Mouse (Mus musculus) cerebellum, adult 8-10 months (tissue): Measurements from ENCODE around the gene Bptf.
"Not testable (repeated sequence)": the region's sequence is repeated elsewhere in the genome, so short reads cannot be mapped to it uniquely, and the experiment has no call there.

Experiments
- DNase-seq: peaks from one replicate; pipeline ENCODE4 v3.0.0; 2022

Gene Bptf

DNA sequence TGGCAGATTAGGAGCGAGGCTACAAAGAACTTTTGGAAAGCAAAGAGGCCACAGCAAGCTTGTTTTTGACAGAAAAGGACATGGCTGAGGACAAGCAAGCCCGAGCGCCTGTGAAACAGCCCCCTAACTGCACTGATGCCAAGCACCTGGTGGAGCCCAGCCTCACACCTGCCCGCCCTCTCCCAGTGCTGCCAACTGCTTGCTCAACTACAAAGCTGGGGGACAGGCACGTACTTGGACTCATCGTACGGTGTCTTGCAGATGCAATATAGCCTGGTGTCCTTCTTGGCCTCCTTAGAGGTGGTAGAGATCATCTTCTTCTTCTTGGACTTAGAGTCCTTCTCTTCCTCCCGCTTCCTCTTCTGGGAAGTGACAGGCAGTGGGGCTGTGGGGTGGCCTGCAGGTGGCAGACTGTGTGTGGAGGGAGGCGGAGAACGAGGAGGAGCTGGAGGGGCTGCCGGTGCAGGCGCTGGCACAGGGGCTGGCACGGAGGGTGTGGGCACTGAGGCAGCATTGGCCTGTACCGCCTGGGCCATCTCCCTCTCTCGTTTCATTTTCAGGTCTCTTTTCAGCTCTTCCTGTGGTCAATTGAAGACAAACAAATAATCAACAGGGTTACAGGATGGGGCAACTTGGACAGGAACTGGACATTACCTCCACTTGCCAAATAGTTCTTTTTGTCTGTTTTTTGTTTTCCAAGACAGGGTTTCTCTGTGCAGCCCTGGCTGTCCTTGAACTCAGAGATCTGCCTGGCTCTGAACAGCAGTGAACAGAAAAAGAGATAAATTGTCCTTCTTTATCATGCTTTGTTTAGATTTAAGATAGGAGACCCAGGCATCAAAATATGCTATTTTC is 84.9 kb downstream of the Bptf start:
- DNase-seq, result no peak

DNA sequence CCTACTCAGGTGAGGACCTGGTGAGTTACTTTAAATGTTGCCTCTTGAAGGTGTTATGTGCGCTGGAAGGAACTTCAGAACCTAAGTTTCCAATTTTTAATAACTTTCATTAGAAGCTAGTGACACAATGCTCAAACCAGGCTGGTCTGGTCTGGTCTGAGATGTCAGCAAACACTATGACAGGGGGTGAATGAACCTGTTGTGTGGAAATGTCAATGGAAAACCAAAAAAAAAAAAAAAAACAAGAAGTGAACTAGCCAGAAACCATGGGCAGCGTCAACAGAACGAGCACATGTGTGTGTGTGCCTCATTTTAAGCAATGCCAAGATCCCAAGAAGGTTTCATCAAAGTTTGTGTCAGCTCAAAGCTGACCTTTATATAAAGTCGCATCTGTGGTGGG is 86.4 kb downstream of the Bptf start:
- no peak for DNase-seq

DNA sequence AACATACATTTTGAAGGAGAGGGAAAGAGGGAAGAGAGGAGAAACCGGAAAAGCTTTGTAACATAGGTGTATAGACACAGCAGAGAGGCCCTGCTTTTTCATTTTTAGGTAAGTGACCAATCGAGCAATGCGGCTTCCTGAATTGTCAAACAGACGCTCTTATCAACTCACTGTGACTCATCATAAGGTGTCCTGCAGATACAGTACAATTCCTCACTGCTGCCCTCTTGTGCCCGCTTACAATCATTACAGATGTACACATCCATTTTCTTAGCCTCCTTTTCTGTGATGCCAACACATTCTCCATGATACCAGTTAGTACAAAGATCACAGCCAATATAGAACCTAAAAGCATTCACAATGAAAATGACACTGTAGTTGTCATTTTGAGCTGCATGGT is 87.6 kb downstream of the Bptf start:
- peak; percentile 79 for DNase-seq

DNA sequence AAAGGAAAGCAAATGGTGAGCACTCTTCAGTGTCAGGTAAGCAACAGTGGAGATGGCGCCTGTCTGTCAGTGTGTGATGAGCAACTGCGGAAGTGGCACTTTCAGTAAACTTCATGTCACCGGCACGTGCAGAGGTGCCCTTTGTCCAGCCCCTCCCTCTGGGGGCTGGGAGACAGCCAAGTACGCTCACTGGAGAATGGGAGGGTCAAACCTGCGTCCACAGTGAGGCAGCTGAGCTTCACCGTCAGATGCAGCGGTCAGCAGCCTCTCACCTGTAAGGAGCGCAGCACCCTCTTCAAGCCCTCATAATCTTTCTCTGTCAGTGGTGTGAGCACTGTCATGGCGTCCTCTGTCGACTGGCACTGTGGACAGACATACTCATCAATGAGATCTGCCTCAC is 88.6 kb downstream of the Bptf start:
- DNase-seq, result no peak

DNA sequence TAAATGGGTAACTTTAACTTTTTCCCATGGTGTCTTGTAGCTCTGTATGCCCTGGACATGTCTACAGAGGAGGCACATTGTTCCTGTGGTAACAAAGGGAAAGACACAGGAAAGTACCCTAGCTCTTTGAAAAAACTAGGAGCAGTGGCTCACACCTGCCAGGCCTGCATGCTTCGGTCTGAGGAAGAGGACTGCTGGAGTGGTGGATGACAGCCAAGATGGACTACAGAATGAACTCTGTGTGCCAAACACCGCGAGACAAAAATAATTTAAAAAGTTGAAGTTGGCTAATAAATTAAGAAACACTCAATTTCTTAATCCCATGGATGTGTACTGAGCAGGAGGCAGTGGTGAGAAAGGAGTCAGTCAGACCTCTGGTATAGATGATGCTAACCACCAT is 90.5 kb downstream of the Bptf start:
- no peak for DNase-seq

DNA sequence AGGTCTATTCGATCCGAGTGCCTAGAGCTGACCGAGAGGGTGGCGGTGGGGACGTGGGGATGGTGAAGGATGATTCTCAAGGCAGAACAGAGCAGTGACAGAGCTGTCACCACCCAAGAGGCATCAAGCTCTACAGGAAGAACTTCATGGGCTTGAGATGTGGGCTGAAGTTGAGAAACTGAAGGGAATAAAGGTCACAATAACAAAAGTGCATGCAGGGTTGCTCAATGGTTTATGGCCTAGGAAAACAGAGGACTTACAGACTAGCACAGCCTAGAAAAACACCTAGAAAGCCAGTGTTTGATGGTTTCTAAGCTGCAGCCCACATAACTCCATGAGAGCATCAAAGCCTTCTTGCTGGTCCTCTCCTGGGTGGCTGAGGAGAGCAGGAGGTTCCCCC is 92.5 kb downstream of the Bptf start:
- DNase-seq, result no peak

DNA sequence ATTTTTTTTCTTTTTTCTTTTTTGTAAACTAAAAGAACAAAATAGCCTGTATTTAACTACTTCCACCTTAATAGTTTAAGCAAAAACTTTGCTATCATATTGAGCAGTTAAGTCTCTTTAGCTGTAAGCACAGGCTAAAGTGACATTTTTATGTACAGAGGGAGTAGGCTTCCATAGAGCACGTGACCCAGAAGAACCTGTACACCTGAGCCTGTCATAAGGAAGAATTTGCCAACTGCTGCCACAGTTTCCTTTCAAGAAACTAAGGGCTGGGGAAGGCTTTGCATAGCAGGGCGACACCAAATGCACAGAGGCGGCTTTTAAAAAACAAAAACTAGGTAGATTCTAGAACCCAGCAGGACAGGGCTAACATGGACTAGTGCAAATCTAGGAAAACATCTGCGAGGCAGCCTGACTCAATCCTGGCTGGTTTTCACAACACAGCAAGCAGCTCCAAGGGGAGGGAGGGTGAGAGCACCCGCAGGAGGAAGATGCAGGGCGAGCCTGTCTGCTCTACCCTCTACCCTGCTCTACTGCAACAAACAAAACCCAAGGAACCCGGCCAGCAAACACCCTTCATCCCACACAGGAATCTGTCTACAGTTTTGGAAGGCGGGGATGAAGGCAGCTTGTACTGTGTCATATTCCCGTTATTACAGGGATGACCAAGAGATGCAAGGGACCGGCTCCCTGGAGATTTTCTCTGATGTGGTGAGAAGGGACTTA is 97.7 kb downstream of the Bptf start:
- no peak for DNase-seq

DNA sequence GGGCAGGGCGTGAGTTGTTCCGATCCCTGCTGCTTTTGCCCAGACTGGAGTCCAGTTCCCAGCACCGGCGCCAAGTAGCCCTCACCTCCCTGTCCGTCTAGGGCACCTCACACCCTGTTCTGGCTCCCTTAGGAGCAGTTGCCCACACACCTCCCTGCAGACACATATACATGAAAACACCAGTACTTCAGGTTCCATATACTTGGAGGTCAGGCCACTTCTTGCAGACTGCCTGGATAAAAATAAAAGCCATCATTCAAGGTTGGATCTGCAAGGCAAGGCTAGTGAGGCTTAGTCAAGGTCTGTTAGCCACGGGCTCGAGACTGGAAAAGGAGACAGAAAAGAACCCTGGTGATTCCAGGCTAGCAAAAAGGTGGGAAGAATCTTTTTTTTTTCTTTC is 100.3 kb downstream of the Bptf start:
- no peak for DNase-seq

DNA sequence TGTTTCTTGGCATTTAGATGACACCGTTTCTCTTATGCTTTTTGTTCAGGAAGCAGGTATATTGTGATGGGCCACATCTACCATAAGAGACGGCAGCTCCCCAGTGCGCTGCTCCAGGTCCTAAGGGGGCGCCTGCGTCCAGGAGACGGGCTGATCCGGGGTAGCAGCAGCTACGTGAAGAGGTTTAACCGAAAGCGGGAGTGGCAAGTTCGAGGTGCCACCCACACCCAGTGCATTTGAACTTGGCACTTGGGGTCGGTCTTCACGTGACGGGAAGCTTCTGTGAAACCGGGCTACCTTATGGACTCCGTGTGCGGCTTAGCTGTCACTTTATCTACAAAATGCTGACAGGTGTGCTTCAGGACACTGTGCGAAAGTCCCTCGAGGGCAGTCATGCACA is 102.4 kb downstream of the Bptf start:
- DNase-seq, result no peak

DNA sequence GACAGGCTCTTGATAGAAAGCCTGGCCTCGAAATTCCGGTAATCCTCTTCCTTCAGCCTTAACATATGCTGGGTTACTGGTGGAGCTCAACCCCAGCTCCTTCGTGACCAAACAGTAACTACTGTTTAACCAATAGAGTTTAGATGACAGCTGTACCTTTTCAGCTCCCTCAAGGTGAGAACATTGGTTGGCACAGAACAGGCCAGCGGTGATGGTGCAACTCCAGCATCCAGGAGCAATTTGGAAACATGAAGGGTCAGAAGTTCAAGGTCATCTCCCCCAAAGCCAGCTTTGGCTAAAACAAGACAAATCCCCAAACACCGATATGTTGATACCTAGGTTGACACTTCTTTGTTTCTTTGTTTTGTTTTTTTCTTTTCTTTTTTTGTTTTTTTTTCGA is 103.2 kb downstream of the Bptf start:
- DNase-seq, result no peak

DNA sequence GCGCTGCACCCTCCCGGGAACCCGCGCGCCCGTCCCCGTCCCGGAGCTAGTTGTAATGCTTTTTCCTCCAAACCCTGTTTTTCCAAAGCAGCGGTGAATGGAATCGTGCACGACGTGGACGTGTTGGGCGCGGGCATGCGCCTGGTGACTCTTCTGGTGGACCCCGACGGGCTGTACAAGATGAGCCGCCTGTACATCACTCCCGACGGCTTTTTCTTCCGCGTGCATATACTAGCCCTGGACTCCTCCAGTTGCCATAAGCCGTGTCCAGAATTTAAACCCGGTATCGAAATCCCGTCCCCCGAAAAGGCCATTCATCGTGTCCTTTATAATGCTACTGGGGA is 103.7 kb downstream of the Bptf start:
- no peak for DNase-seq

DNA sequence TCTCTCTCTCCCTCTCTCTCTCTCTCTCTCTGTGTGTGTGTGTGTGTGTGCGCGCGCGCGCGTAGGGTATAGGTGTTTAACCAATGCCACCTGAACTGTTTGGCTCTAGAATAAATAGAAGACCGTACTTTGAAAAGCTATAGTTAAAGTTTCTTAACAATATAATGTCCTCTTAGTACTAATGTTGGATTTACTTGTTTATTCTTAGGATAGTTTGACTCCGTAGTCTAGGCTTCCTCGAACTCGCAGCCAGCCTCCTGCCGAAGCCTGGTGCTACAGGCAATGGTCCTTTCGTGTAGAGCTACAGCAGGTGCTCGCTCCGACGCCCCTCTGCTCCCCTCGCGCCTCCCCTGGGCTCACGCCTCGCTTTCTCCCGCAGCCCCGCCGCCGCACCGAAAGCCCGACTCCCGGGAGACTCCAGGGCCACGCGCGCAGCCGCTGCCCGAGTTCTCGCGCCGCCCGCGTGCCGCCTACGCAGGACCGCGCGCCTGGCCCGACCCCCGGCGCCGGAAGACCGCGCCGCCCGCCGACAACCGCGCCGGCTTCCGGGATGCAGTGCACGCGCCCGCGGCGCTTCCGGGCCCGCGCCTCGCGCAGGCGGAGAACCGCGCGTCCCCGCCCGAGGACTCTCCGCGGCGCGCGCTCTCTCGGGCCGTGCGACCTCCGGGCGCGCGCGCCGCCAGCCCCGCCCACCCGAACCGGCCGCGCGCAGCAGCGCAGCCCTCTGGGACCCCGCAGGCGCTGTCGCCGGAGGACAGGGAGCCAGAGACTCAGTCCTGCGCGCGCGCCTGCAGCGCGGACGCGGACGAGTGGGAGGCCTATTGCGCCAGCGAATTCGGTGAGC is 104.3 kb downstream of the Bptf start:
- peak; percentile 85 for DNase-seq

DNA sequence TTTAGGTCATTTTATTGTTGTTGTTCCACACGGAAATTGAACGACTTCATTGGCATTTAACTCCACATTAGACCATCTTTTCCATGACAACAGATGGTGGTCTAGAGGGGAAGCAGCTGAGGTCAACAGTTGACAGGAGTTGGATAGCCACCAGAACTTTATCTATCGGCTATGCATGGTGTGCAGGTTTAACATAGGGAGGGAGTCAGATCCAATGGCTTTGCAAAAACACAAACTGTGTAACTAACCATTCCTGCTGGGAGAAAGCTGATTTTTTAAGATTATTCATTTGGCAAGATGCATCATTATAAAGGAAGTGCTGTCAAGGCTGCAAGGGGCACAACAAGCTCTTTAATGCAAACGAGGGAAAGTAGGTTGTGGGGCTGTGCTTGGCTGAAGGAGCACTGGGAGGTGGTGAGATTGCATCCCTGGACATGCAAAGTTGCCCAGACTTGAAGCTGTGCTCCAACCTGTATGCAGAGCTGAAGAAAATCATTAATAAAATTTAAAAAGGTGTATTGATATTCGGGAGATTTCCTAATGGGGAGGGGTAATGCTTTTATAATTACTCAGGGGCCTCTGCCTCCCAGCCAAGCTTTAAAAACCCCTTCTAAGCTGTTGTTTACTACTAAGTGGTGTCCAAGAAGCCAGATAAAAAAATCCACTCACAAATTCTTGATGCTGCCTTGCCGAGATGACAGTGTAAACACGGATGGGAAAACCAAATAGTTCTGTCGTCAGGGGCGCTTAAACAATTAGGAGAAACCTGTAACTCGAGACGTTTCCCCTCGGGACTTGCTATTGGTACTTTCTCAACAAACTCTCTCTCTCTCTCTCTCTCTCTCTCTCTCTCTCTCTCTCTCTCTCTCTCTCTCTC is 105.1 kb downstream of the Bptf start:
- no peak for DNase-seq

DNA sequence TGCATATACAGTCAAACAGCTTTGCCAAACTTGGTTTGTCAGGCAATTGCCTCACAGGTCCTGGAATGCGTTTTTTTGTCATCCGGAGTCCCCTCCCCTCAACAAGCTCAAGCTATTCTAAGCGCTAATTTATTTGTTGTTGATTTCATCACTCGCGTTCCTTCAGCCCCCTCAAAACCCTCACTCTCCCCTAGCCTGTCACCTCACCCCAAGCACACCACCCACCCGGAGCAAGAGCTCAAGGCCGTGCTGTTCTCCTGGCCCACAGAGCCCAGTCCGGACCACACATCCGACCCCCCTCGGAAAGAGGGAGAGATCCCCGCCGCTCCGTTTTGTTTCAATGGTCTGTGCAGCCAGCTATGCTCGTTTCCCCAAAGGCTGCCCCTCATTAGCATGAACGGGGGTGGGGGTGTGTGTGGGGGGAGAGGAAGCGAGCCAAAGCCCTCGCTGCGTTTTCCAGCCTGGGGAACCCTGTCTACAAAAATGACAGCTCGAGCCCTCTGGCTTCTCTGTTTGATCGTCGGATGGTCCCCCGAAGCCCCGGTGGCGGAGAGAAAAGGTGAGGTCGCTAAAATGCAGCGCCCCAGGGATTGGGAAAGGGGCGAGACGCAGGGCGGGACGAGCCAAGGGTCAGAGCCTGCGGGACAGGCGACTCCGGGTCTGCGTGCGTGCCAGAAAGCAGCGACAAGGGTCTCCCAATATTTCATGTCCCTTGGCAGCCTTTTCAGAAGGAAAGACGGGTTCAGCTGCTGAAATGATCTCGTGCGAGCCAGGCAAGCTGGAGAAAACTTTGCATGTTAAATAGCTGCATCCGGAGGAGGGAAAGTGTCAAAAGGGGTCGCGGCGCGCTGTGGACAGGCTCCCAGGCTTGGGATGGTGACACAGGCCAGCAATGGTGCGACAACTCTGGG is 106.3 kb downstream of the Bptf start, which contains the start of gene 1810010H24Rik:
Gene 1810010H24Rik, plus strand, starts transcription at position 271 of the 911 bp plus-strand sequence.
- peak; percentile 50 for DNase-seq

DNA sequence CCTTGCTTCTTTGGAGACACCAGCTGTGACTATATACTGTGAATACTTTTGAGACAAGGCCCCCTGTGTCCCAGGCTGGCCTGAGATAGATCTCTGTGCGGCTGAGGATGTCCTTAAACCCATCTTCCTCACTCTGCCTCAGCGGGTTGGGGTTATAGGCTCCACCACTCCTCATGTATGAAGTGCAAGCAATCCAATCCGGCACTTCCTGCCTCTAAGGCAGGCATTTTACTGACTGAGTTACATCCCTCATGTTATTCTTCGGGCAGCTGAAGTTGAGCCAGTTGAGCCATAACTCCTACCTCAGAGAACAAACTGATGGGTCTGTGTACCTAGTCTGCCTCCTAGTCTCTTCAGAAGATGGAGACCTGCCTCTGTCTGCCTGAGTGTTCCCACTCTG is 107.5 kb downstream of the Bptf start:
- DNase-seq, result no peak

DNA sequence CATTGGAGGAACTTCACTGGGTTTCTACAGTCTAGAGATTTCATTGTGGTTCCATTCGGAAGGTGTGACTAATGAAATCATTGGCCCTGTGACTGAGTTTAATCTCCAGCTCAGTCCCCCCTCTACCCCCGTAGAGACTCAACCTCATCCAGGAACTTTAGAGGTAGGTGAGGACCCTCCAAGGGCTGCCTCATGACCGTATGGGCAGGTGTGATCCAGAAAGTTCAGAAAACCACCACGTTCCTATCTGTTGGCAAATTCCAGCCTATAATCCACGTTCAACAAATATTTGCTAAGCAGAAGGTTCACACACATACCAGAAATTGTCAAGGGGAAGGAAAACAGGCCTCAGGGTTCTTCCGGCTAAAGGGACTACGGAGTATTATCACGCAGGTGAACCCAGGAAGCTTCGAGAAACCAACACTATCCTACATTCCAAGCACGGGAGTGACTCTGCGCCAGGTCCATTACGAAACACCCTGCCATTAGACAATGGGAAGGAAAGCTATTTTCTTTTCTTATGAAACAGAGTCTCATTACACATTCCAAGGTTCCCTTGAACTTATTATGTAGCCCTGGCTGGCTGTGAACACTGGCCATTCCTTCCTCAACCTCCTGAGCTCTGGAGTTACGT is 109.8 kb downstream of the Bptf start:
- DNase-seq, result no peak

DNA sequence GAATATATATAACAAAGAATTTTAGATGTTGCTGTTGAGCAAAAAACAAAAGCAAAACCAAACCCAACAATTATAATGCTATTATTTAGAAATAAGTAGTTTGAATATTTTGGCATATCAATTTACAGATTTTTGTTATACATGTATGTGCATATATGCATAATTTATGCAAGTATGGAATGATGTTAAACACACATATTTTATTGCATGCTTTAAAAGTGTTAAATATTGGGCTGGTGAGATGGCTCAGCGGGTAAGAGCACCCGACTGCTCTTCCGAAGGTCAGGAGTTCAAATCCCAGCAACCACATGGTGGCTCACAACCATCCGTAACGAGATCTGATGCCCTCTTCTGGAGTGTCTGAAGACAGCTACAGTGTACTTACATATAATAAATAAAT is 112.2 kb downstream of the Bptf start:
- not testable (repeated sequence) for DNase-seq

DNA sequence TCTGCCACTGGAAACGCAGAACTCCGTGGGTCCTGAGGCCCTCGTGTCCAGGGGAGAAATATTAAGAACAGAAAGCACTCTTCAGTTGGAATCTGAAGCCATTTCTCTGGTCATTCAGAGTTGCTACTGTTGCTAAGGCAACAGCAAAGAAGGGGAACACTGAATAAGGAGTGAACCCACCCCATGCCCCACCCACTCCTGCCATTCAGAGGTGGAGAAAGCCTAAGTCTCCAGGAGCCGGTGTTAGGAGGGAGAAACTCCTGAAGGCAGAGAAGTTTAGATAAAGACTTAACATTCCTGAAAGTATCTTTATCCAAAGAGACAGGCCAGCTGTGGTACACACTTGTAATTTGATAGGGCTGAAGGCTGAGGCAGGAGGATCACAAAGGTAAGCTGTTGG is 112.6 kb downstream of the Bptf start:
- no peak for DNase-seq

DNA sequence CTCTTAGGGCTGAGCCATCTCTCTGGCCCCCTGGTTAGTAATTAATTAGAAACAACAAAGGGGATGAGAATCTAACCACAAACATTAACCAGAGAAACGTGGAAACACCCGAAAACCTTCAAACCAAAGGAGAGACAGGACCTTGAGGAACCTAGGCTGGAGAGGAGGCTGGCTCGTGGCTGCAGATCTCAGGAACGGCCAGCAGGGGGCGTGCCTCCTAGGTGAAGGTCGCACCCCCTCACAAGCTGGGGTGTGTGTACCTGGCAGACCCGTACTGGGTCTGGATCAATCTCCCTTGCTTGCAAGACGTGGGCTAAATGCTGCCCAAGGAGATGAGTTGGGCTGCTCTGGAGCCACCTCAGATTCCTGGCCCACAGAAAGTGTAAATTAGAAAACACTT is 113.3 kb downstream of the Bptf start:
- DNase-seq, result no peak

DNA sequence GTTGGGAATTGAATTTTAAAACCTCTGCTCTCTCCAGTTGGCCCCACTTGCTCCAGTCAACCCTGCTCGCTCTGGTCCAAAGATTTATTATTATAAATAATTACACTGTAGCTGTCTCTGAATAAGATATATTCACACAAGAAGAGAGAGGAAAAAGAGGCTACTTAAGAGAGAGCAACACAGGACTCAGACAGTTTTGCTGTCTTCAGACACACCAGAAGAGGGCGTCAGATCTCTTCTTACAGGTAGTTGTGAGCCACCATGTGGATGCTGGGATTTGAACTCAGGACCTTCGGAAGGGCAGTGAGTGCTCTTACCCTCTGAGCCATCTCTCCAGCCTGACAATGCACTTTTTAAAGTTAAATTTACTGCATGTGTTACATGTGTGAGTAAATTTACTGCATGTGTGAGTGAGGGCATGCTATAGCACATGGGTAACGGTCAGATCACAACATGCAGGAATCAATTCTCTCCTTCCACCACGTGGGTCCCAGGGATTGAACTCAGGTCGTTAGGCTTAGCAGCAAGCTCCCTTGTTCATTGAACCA is 114.5 kb downstream of the Bptf start:
- no peak for DNase-seq

DNA sequence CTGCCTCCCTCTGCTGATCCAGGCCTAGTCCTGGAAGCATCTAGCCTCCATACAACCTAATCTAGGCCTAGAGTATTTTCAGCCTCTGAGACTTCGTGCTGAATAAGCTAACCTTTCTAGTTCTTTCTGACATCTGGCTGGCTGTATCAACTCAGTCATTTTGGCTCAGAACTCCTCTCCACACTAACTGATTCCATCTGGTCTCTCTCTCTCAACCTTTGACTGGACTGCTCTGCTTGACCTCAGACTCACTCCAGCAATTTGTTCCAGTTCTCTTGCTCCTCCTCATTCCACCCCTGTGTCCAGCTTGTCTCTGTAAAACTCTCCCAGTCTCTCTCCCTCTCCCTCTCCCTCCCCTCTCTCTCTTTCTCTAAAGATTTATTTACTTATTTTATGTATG is 115.0 kb downstream of the Bptf start:
- no peak for DNase-seq
